In the genomic region with DNA sequence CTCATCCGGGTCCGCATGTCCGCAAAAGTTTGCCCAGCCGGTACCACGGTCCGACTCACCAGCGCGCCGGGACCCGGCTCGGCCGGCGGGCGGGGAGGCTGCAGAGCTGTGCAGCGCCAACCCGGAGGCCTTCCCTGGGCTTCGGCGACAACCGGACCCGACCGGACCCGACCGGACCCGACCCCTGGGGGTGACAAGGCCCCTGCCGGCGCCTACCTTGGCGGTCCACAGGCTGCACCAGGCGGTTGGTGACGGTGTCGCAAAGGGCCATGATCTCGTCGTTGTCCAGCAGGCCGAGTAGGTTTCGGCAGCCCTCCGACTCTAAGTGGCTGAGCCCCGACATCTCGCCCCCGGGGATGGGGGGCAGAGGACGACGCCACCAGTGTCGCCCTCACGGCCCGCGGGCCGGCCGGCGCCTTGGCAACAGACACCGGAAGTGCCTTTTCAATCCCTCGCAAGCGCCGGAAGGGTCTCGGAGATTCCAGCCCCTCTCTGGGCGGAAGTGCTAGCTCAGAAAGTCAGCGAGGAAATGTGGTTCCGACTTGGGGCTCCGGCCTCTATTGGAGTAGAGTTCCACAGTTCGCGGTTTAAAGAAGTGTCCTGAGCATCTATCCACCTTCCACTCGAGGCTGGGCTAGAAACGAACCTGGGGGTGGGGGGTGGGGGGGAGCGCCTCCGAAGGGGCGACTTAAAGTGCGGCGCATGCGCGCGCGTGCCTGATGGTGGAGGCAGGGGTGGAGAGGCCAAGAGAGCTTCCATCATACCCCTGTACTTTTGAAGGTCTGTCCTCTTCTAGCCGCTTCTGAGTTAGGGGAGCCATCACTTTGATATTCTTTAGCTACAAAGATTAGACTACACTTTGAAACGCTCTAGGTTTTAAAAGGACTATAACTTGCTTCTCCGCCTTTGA, we compare ENCODE assay signal across 1 mouse cellular context.
A peak's percentile ranks its signal among the peaks of the same experiment; 100 is the strongest.
TF ChIP-seq lines count a peak whose summit lies in the region.

A gene (minus strand): TSS at position 641 of the 910 bp plus-strand sequence.

TF ChIP-seq in CH12.LX, 34 proteins besides CTCF, POLR2A, EP300 and RAD21:
- TF ChIP-seq CHD2 (IDR thresholded peaks at IDR 0.05; ENCODE audit: low read length) = peak; percentile 72
- peak; percentile 94 for TF ChIP-seq HCFC1 (IDR thresholded peaks at IDR 0.05; ENCODE audit: low read depth, low read length)
- TF ChIP-seq NRF1 (IDR thresholded peaks at IDR 0.05; ENCODE audit: low read depth, low read length) = peak; percentile 93
- peak; percentile 74; the same call in 1 of the 2 replicates for TF ChIP-seq POLR2AphosphoS2 (IDR thresholded peaks at IDR 0.05; ENCODE audit: low read depth, low read length)
- peak; percentile 91; the same call in 1 of the 2 replicates for TF ChIP-seq KAT2A (IDR thresholded peaks at IDR 0.05; ENCODE audit: insufficient replicate concordance, low read length)
- TF ChIP-seq ZNF384 (IDR thresholded peaks at IDR 0.05; ENCODE audit: low read depth, low read length) = no peak; the same call in 1 of the 2 replicates
- TF ChIP-seq BHLHE40 (IDR thresholded peaks at IDR 0.05; ENCODE audit: low read depth, low read length) = no peak
- peak; percentile 78 for TF ChIP-seq MEF2A (IDR thresholded peaks at IDR 0.05; ENCODE audit: borderline replicate concordance, low read depth, low read length)
- peak; percentile 33; the same call in 1 of the 2 replicates for TF ChIP-seq GABPA (IDR thresholded peaks at IDR 0.05; ENCODE audit: insufficient replicate concordance, low read depth, low read length)
- no peak; the same call in 1 of the 2 replicates for TF ChIP-seq JUND (conservative IDR thresholded peaks at IDR 0.05; ENCODE audit: low read depth, low read length)
- peak; percentile 83; the same call in 1 of the 2 replicates for TF ChIP-seq UBTF (IDR thresholded peaks at IDR 0.05; ENCODE audit: low read depth, low read length)
- no peak for TF ChIP-seq PAX5 (IDR thresholded peaks at IDR 0.05; ENCODE audit: low read length)
- no peak for TF ChIP-seq JUN (IDR thresholded peaks at IDR 0.05; ENCODE audit: insufficient read depth, low read depth, low read length)
- TF ChIP-seq TBP (conservative IDR thresholded peaks at IDR 0.05; ENCODE audit: low read depth, low read length) = peak; percentile 95
- TF ChIP-seq SIN3A (IDR thresholded peaks at IDR 0.05; ENCODE audit: low read length) = peak; percentile 91
- no peak for TF ChIP-seq ZC3H11A (IDR thresholded peaks at IDR 0.05; ENCODE audit: low read depth, low read length)
- TF ChIP-seq ETS1 (conservative IDR thresholded peaks at IDR 0.05; ENCODE audit: low read depth, low read length) = peak; percentile 41; the same call in 1 of the 2 replicates
- no peak; the same call in 1 of the 2 replicates for TF ChIP-seq CHD1 (IDR thresholded peaks at IDR 0.05; ENCODE audit: low read depth, low read length)
- TF ChIP-seq MAZ (IDR thresholded peaks at IDR 0.05; ENCODE audit: low read depth, low read length) = peak; percentile 82; the same call in 1 of the 2 replicates
- TF ChIP-seq USF1 (IDR thresholded peaks at IDR 0.05; ENCODE audit: low read depth, low read length) = no peak
- peak; percentile 91 for TF ChIP-seq ZMIZ1 (IDR thresholded peaks at IDR 0.05; ENCODE audit: low read depth, low read length)
- no peak for TF ChIP-seq MYC (IDR thresholded peaks at IDR 0.05; ENCODE audit: low read depth, low read length)
- no peak for TF ChIP-seq E2F4 (IDR thresholded peaks at IDR 0.05; ENCODE audit: insufficient replicate concordance, low read depth, low read length)
- TF ChIP-seq ZKSCAN1 (IDR thresholded peaks at IDR 0.05; ENCODE audit: borderline replicate concordance, low read depth, low read length) = no peak
- peak; percentile 89 for TF ChIP-seq RCOR1 (conservative IDR thresholded peaks at IDR 0.05; ENCODE audit: low read depth, low read length)
- TF ChIP-seq USF2 (conservative IDR thresholded peaks at IDR 0.05; ENCODE audit: low read depth, low read length) = no peak; the same call in 1 of the 2 replicates
- no peak for TF ChIP-seq IRF4 (IDR thresholded peaks at IDR 0.05; ENCODE audit: low read depth, low read length)
- TF ChIP-seq MXI1 (IDR thresholded peaks at IDR 0.05; ENCODE audit: low read depth, low read length) = peak; percentile 84
- TF ChIP-seq NELFE (IDR thresholded peaks at IDR 0.05; ENCODE audit: low read depth, low read length) = peak; percentile 96
- TF ChIP-seq SMC3 (IDR thresholded peaks at IDR 0.05; ENCODE audit: low read depth, low read length) = no peak
- TF ChIP-seq ELF1 (IDR thresholded peaks at IDR 0.05; ENCODE audit: low read depth, low read length) = peak; percentile 98
- peak; percentile 48; the same call in 1 of the 2 replicates for TF ChIP-seq MAFK (IDR thresholded peaks at IDR 0.05; ENCODE audit: insufficient replicate concordance, low read length)
- TF ChIP-seq MAX (IDR thresholded peaks at IDR 0.05; ENCODE audit: low read length) = peak; percentile 59; the same call in 1 of the 2 replicates
- peak; percentile 86 for TF ChIP-seq TCF12 (IDR thresholded peaks at IDR 0.05; ENCODE audit: low read depth, low read length)
